Mouse (Mus musculus) c-Kit-positive CD71-negative TER-119-negative erythroid progenitor cells, embryonic 14.5 days (primary cell): Measurements from ENCODE around the gene Mrgprg.

Experiments
- DNase-seq: peaks from one replicate; pipeline ENCODE4 v3.0.0-alpha.2; 2013; ENCODE audit warnings: low read depth

Mrgprg gene

GRCm38 (mm10) chr7:143766893-143767292, at the start of gene Mrgprg:
Mrgprg (minus strand) TSS chr7:143766993.
- DNase-seq = no peak

GRCm38 (mm10) chr7:143808909-143809308, 42.1 kb upstream of the Mrgprg start:
- DNase-seq = peak; percentile 20

- no peak for DNase-seq
Measured at GRCm38 (mm10) chr7:143805199-143805624, 38.4 kb upstream of the Mrgprg start.

GRCm38 (mm10) chr7:143801195-143802065, 34.6 kb upstream of the Mrgprg start:
- DNase-seq = no peak

- no peak for DNase-seq
Measured at GRCm38 (mm10) chr7:143800770-143801169, 34.0 kb upstream of the Mrgprg start.

- no peak for DNase-seq
Measured at GRCm38 (mm10) chr7:143798783-143799182, 32.0 kb upstream of the Mrgprg start.

- DNase-seq = peak; percentile 16
Measured at GRCm38 (mm10) chr7:143793121-143793520, 26.3 kb upstream of the Mrgprg start.

- no peak for DNase-seq
Measured at GRCm38 (mm10) chr7:143792336-143792985, 25.7 kb upstream of the Mrgprg start.

- peak; percentile 14 for DNase-seq
Measured at GRCm38 (mm10) chr7:143783996-143784829, 17.4 kb upstream of the Mrgprg start, which contains the start of gene Mrgpre. Mrgpre (minus strand) TSS chr7:143784500.

- no peak for DNase-seq
Measured at GRCm38 (mm10) chr7:143783378-143783995, 16.7 kb upstream of the Mrgprg start.

GRCm38 (mm10) chr7:143777375-143777774, 10.6 kb upstream of the Mrgprg start:
- DNase-seq = no peak

- DNase-seq = no peak
Measured at GRCm38 (mm10) chr7:143776137-143776536, 9.3 kb upstream of the Mrgprg start.

GRCm38 (mm10) chr7:143769461-143769860, 2.7 kb upstream of the Mrgprg start:
- DNase-seq = no peak

GRCm38 (mm10) chr7:143768267-143768666, 1.5 kb upstream of the Mrgprg start:
- no peak for DNase-seq

GRCm38 (mm10) chr7:143764876-143765530, 1.8 kb downstream of the Mrgprg start:
- no peak for DNase-seq

GRCm38 (mm10) chr7:143763794-143764193, 3.0 kb downstream of the Mrgprg start:
- DNase-seq = peak; percentile 35

- no peak for DNase-seq
Measured at GRCm38 (mm10) chr7:143758956-143759355, 7.8 kb downstream of the Mrgprg start.

- DNase-seq = no peak
Measured at GRCm38 (mm10) chr7:143757696-143758095, 9.1 kb downstream of the Mrgprg start.

GRCm38 (mm10) chr7:143757027-143757390, 9.8 kb downstream of the Mrgprg start:
- DNase-seq = peak; percentile 58

GRCm38 (mm10) chr7:143756125-143757026, 10.4 kb downstream of the Mrgprg start, which contains the start of gene Osbpl5:
Osbpl5 (minus strand) TSS chr7:143756985.
- no peak for DNase-seq
